Mouse (Mus musculus): ENCODE measurements at regions not wholly inside any gene's neighbourhood (a gene's known extent, or its start where the extent isn't known, plus 50 kb on each side); places are given as distances from the start of the nearest gene placed in this dataset.
"Not testable (repeated sequence)": the region's sequence is repeated elsewhere in the genome, so short reads cannot be mapped to it uniquely, and the experiment has no call there.

GRCm38 (mm10) chr17:48647431-48647830, 192.7 kb downstream of the Unc5cl start:
- intact Hi-C loops (cut with DNase I): no loop called here
- no peak for DNase-seq (ENCODE audit: low spot score)

DNA sequence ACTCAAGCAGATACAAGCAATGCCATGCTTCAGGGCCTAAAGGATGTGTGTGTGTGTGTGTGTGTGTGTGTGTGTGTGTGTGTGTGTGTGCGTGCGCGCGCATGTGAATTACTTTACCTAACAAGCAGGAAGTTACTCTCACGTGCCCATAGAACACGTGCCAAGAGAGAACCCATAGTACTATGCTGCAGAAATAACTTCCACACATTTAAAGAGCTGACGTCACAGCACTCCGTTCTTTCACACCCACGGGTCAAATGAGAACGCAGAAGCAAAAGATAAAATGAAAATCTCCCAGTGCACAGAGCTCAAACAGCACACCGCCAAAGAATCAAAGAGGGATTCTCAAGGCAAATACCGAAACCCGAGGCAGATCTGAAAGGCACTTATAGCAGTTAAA, 195.9 kb downstream of the Unc5cl start:
- no peak for DNase-seq (ENCODE audit: low spot score)
- intact Hi-C loops (cut with DNase I): no loop called here

- DNase-seq (ENCODE audit: low spot score): no peak
- intact Hi-C loops (cut with DNase I): no loop called here
Measured at GRCm38 (mm10) chr17:48672749-48673148, 218.0 kb downstream of the Unc5cl start.

DNA sequence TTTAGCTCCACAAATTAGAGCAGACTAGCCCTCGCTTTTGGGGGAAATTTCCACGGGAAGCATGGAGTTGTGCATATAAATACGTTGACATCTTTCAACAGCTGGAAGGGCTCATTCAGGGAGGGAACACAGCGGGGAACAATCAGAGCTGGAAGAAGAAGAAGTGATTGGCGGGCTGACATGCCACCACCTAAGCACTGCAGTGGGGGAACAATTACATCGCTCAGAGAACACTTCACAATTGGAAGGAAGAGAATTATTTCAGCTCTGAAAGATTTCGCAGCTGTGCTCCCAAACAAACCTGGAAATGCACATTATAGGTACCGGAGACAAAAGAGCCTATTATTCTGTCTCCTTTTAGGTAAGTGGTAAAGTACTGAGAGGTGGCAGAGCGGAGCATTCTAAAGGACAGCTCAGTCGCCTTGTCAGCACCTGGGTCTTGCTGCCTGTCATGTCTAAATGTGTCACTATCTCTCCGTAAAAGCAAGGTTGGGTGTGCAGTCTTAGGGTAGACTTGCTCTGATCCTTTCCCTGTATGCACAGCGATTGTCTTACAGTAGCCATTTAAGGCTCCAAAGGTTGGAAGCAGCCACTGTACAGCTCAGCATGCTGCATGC, 223.6 kb downstream of the Unc5cl start:
- DNase-seq (ENCODE audit: low spot score): no peak
- intact Hi-C loops (cut with DNase I): no loop called here

DNA sequence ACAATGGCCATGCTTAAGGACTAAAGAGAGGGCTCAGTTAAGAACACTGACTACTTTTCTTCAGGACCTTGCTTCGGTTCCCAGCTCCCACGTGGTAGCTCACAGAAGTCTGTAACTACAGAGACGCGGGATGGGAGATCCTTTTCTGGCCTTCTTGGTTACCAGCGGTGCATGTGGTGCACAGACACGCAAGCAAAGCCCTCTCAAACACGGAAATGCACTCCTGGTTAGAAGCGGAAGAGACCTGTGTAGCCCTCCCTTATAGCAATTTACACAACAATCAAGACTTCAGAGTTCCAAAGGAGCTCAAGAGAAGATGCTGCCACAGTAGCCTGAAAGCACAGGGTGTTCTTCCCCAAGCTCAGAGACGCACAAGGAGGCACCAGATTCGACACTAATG, 225.6 kb downstream of the Unc5cl start:
- no peak for DNase-seq (ENCODE audit: low spot score)
- intact Hi-C loops (cut with DNase I): no loop called here

- no peak for DNase-seq (ENCODE audit: low spot score)
- intact Hi-C loops (cut with DNase I): no loop called here
Measured at GRCm38 (mm10) chr17:48688944-48689343, 234.2 kb downstream of the Unc5cl start.

DNA sequence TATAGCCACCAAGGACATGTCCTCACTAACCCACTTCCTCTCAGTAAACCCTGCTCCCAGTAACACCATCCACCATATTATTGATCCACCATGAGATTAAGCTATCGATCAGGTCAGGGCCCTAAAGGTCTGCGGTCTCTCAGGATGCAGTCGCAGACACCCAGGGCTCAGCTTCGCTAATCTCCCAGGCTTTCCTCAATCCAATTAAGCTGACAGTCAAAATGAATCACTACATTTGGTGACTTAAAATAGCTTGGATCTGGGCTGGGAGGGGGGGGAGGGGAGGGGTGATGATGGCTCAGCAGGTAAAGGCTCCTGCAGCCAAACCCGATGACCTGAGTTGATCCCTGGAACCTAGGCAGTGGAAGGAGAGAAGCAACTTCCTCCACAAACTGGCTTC, 233.7 kb upstream of the Lrfn2 start:
- intact Hi-C loops (cut with DNase I): no loop called here
- DNase-seq (ENCODE audit: low spot score): no peak

- no peak for DNase-seq (ENCODE audit: low spot score)
- intact Hi-C loops (cut with DNase I): no loop called here
Measured at GRCm38 (mm10) chr17:48700591-48700990, 231.6 kb upstream of the Lrfn2 start.

DNA sequence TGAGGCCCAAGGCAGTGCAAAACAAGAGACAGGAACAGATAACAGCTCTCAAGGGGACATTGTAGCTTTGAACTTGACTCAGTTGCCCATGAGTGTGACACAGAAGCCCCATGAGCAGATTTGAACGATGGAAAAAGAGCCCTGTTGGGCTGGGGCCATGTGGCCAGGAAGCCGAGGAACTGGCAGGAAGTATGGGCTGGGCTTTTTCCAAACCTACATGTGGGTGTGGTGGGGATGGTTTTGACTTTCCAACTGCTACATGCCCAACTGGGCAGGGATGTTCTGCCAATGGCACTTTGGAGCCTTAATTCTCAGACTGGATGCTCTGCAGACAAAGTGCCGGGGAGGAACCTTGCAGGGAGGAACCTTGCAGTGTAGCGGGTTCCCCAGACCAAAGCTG, 211.7 kb upstream of the Lrfn2 start:
- no peak for DNase-seq (ENCODE audit: low spot score)
- intact Hi-C loops (cut with DNase I): no loop called here

DNA sequence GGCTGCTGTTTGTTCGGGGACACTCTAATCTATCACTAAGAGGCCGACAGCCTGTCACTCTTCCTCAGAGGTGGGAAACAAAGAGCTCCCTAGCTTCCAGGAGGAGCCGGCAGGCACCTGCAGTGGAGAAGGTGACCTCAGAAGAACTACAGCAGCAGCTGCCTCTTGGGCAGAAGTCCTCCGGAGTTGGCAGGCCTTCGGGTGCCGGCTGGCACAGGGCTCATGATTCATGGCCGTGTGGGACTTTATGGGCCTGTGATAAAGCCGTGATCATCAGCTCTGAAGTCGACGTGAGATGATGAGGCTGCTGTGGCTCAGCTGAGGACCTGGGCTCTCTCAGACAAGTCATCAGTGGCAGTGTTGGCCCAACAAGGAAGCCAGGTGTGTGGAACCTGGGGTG, 208.9 kb upstream of the Lrfn2 start:
- intact Hi-C loops (cut with DNase I): no loop called here
- no peak for DNase-seq (ENCODE audit: low spot score)

DNA sequence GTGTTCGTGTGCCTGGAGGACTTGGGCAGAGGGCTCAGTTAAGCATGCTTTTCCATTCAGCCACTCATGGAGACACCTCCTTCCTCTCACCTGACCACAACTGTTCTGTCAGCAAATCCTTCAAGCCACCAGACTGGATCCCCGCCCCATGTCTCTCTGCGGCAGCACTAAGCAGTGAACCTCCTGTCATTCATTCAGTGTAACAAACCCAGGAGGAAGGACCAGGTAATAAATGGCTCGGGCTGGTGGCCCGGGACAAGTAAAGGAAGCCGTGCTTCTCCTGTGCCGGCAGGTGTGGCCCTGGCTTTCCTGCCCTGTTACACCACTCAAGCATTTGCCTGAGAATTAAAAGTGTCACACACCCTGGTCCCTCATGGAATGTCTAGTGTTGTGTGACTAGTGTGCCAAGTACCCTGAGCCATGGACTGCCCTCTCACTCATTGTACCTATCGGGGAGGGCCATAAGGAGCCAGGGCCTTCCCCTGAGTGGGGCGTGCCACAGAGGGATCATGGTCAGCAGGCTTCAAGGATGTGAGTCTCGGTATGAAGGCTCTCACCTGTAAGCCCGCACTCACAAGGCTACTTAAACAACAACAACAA, 207.6 kb upstream of the Lrfn2 start:
- no peak for DNase-seq (ENCODE audit: low spot score)
- intact Hi-C loops (cut with DNase I): no loop called here

DNA sequence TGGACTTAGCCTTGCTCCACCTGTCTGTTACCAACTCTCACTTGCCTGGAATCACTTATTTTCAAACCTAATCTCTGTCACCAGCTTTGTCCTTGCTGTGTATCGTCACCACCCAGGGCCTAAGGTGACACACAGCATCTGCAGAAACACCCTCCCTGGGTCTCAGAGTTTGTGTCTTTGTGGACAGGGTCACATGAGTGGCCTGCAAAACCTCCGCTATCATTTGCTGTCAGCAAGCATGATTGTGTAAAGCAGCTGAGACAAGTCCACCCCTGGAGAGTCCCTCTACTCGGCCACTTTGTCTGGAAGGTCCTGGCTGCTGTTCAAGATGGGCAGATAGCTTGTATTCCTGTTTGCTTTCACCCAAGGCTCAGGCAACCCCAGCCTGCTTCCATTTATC, 205.7 kb upstream of the Lrfn2 start:
- DNase-seq (ENCODE audit: low spot score): no peak
- intact Hi-C loops (cut with DNase I): no loop called here

GRCm38 (mm10) chr17:48733801-48734200, 198.4 kb upstream of the Lrfn2 start:
- intact Hi-C loops (cut with DNase I): no loop called here
- no peak for DNase-seq (ENCODE audit: low spot score)

DNA sequence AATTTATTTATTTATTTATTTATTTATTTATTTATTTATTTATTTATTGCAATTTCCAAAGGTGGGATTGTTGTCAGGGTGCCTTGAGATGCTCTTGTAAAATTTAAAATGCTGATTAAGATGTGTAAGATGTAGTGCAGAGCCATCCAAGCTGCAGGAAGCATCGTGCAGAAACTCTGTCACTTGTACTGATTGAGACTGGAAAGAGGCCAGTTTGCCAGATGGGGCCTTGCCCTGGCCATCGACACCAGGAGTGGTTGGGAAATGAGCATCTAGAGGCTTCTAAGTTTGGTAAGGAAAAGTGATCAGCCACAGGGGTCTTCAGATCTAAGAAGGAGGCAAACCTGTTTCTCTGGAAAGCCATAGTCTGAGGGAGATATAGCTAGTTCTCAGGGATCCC, 195.0 kb upstream of the Lrfn2 start:
- intact Hi-C loops (cut with DNase I); DNase-seq (ENCODE audit: low spot score): not testable (repeated sequence)

DNA sequence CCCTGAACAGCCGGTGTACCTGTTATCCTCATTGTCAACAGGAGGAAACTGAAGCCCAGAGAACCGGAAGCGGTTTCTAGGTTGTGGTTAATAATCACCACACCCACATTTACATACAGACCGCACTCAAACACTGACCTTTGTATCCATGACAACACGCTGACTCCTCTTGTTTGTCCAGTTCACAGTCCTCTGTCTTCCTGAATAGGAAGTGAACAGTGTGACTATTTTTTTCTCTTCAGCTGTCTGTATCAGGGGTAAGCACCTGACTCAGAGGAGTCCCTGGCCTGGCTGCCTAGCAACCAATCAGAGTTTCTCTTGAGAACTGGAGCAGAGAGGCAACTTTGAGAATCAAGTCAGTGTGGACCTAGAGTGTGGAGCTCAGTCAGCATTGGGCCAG, 193.5 kb upstream of the Lrfn2 start:
- intact Hi-C loops (cut with DNase I): no loop called here
- DNase-seq (ENCODE audit: low spot score): no peak

GRCm38 (mm10) chr17:48742769-48743405, 189.3 kb upstream of the Lrfn2 start:
- intact Hi-C loops (cut with DNase I): no loop called here

DNA sequence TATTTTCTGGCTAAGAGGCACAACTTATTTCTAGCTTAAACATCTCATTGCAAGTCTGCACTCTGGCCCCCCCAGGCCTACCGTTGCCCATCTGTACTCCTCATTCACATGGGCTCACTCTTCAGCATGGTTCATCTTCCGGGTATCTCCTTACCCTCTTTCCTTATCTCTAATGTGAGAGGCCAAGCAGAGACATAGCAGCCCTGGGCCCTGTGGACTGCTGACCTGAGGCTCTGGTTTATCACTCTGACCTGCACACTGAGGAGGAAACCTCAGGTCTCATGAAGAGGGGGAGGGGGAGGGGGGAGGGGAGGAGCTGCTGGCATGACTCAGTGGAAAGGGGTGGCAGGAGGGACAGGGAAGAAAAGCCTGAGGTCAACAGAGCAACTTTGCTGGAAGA, 162.1 kb upstream of the Lrfn2 start:
- intact Hi-C loops (cut with DNase I): no loop called here

More at GRCm38 (mm10) chr17:48742769-48743405, 189.3 kb upstream of the Lrfn2 start:
- DNase-seq (ENCODE audit: low spot score): no peak

GRCm38 (mm10) chr17:48771721-48772320, 160.4 kb upstream of the Lrfn2 start:
- DNase-seq (ENCODE audit: low spot score): no peak
- intact Hi-C loops (cut with DNase I): no loop called here

More for the DNA sequence above, 162.1 kb upstream of the Lrfn2 start:
- DNase-seq (ENCODE audit: low spot score): no peak

DNA sequence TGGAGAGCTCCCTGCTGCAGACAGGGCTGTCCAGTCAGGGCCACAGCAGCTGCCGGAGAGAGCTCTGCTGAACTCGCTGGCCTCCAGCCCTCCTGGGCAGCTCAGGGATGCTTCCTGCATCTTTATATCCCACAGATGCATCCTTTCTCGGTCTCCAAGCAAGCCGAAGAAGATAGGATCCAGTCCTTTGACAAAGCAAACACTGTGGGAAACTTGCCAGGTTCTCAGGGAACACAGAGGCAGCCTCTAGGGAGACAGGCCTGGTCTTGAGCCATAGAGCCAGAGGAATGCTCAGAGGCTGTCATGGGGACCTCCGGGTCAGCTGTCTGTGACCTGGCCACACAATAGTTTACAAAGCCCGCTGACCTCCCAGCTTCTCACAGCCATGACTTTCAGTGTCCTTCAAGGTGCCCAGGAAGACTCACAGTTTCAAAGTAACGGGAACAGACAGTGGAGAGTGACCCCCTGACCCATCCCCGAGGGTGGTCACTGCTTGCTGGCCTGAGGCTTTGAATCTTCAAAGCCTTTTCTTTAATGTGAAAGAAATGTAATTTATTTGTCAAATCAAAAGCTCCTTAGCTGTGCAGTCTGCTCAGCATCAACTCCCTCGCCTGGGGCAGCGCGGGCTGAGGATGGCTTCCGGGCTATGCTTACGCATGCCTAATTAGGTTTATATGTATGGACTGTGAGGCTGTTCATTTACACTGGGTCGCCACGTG, 157.8 kb upstream of the Lrfn2 start:
- peak; percentile 5 for DNase-seq (ENCODE audit: low spot score)
- intact Hi-C loops (cut with DNase I): no loop called here

- intact Hi-C loops (cut with DNase I): no loop called here
- DNase-seq (ENCODE audit: low spot score): no peak
Measured at GRCm38 (mm10) chr17:48775479-48775878, 156.7 kb upstream of the Lrfn2 start.

- DNase-seq (ENCODE audit: low spot score): no peak
- intact Hi-C loops (cut with DNase I): no loop called here
Measured at GRCm38 (mm10) chr17:48776502-48776902, 155.7 kb upstream of the Lrfn2 start.

All from heart, postnatal 25 days (tissue).